Mouse (Mus musculus): ENCODE results near the gene Slc1a7.

- TF ChIP-seq CTCF (IDR thresholded peaks at IDR 0.05) (no peak), POLR2A (IDR thresholded peaks at IDR 0.05; ENCODE audit: insufficient read depth, low read depth, low read length) (no peak), EP300 (IDR thresholded peaks at IDR 0.05; ENCODE audit: insufficient read depth, low read depth, low read length) (no peak)
Observed at GRCm38 (mm10) chr4:107928726-107929125, 39.4 kb upstream of the Slc1a7 start.
